Mouse (Mus musculus) C2C12 (cell line): ENCODE measurements around the gene Bdp1.

ENCODE experiments used
- CTCF ChIP-seq: IDR thresholded peaks from one replicate; pipeline ENCODE4 v1.5.1; 2011; ENCODE audit not compliant: control insufficient read depth, insufficient read depth, insufficient read length
- FOSL1 ChIP-seq: IDR thresholded peaks from one replicate; pipeline ENCODE4 v1.8.0; 2011; ENCODE audit warnings: mild to moderate bottlenecking, low read length; ENCODE audit not compliant: poor library complexity, insufficient read depth, severe bottlenecking
- MYOD1 ChIP-seq: IDR thresholded peaks from one replicate; pipeline ENCODE4 v1.6.1; 2011; ENCODE audit warnings: low read depth; ENCODE audit not compliant: control insufficient read depth, insufficient read length
- USF1 ChIP-seq: IDR thresholded peaks from one replicate; pipeline ENCODE4 v1.6.1; 2011; ENCODE audit warnings: low read depth, mild to moderate bottlenecking, control low read depth, moderate library complexity

GRCm38 (mm10) chr13:100103052-100103658 is 715 bp downstream of the Bdp1 start:
- no peak for TF ChIP-seq CTCF
- TF ChIP-seq FOSL1 = no peak
- no peak for TF ChIP-seq USF1
- TF ChIP-seq MYOD1 = no peak
